Mouse (Mus musculus) activated CD4-positive, CD25-positive, alpha-beta regulatory T cell, adult 4 months (primary cell): ENCODE measurements at regions not wholly inside any gene's neighbourhood (a gene's known extent, or its start where the extent isn't known, plus 50 kb on each side); places are given as distances from the start of the nearest gene placed in this dataset.

Source experiments
- ATAC-seq: one replicate; pipeline ENCODE4 v1.8.0; 2017

DNA sequence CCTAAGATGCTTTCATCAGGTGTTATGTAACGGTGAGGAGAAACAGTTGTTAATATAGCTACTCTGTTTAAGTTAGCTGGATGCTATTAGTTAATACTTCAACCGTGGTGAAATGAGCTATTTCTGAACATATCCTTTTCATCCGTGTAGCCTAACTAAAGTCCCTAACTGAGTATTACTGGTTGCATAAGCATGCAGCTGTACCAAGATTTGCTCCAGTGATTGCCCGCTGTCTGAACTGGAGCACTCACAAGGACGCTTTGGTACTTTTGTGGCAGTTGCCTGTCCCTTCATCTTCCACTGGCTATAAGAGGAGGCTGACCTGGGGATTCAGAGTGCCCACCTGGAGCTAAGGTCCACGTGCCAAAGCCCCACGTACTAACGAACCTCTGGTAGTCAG, 65.3 kb upstream of the Lnx1 start:
- no peak for ATAC-seq

DNA sequence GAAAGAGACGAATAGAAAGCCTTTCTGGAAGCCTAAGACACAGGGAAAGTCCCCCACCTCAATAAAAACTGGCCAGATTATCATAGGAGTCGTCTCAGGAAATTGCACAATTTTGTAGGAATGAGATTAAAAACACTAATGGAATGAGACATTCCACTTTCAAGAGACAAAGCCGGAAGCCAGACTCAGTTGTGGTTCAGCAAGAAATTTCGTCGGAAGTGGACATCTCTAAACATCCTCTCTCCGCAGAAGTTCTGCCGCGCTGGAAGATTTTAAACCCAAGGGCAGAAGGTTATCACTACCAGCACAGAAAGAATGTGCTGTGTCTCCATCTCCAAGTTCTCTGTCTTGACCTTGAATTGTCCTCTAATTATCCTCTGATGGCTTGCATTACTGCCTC, 63.5 kb upstream of the Lnx1 start:
- ATAC-seq = no peak

- ATAC-seq = no peak
Measured at GRCm38 (mm10) chr5:74765061-74765767, 62.5 kb upstream of the Lnx1 start.

DNA sequence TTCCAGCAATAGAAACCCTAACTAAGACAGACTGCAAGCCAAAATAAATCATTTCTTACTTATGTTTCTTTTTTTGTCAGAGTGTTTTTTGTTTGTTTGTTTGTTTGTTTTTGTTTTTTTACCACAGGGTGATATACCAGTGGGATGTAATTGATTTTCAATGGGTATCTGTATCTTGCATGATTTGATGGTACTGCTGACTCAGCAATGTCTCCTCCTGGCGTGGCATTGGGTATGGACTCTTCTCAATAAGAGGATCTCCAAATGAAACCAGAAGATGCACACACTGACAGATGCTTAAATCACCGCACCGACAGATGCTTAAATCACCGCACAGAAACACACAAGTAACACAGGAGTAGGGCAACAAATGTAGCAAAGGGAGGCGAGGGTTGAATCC, 54.8 kb upstream of the Lnx1 start:
- ATAC-seq = no peak

GRCm38 (mm10) chr5:74752961-74753360, 50.2 kb upstream of the Lnx1 start:
- no peak for ATAC-seq
